Mouse (Mus musculus) ES-E14 (cell line): ENCODE results near the gene Clstn3. TPM values are rescaled to one million over a fixed set of nuclear protein-coding genes. Genes with fewer than 3 reads are reported as not detected.
A peak's percentile ranks its signal among the peaks of the same experiment; 100 is the strongest.

ENCODE experiments used
- DNase-seq: peaks from one replicate; pipeline ENCODE4 v3.0.0-alpha.2; 2013; ENCODE audit warnings: low read depth, low spot score
- H3K27ac ChIP-seq: 2 replicates; pipeline ENCODE4 v1.5.1; 2012; ENCODE audit warnings: low read depth, mild to moderate bottlenecking, low read length, moderate library complexity, mixed read lengths; ENCODE audit not compliant: poor library complexity, insufficient read depth, severe bottlenecking
- H3K36me3 ChIP-seq: 2 replicates; pipeline ENCODE4 v1.6.1; 2012; ENCODE audit warnings: mild to moderate bottlenecking, low read length, moderate library complexity, mixed read lengths; ENCODE audit not compliant: control insufficient read depth, poor library complexity, insufficient read depth, severe bottlenecking
- H3K4me1 ChIP-seq, 2 experiments: fragments of 150-350 bp in 1 of 2; sonication (generic) in 1 of 2; 2 replicates each; pipeline ENCODE4 v1.6.1; 2012; ENCODE audit warnings: low read length in 2 of 2, mild to moderate bottlenecking in 1 of 2, mixed read lengths in 1 of 2; ENCODE audit not compliant: control insufficient read depth in 2 of 2, insufficient read depth in 2 of 2, poor library complexity in 1 of 2
- H3K4me3 ChIP-seq, 2 experiments: fragments of 150-350 bp in 1 of 2; sonication (generic) in 1 of 2; 2 replicates each; pipeline ENCODE4 v1.5.1; 2012; ENCODE audit warnings: low read length in 2 of 2, low read depth in 1 of 2, mild to moderate bottlenecking in 1 of 2, mixed read lengths in 1 of 2; ENCODE audit not compliant: insufficient read depth in 1 of 2, poor library complexity in 1 of 2, severe bottlenecking in 1 of 2
- H3K9ac ChIP-seq: 2 replicates; pipeline ENCODE4 v1.6.1; 2012; ENCODE audit warnings: low read depth, mild to moderate bottlenecking, low read length, mixed read lengths; ENCODE audit not compliant: poor library complexity, insufficient read depth, severe bottlenecking
- H3K9me3 ChIP-seq: fragments of 150-350 bp; sonication (generic); 2 replicates; pipeline ENCODE4 v1.6.1; 2012; ENCODE audit warnings: low read depth, mild to moderate bottlenecking, low read length; ENCODE audit not compliant: control insufficient read depth, insufficient read depth
- CHD2 ChIP-seq: IDR thresholded peaks from 2 replicates; pipeline ENCODE4 v1.6.1; 2014; ENCODE audit warnings: mild to moderate bottlenecking, low read depth, low read length, inconsistent platforms
- HCFC1 ChIP-seq: IDR thresholded peaks from 2 replicates; pipeline ENCODE4 v1.6.1; 2012; ENCODE audit warnings: low read length, inconsistent platforms, borderline replicate concordance; ENCODE audit not compliant: insufficient read depth
- MAFK ChIP-seq: IDR thresholded peaks from 2 replicates; pipeline ENCODE4 v1.6.1; 2014; ENCODE audit warnings: mild to moderate bottlenecking, low read depth, low read length, inconsistent platforms; ENCODE audit not compliant: insufficient read depth
- ZC3H11A ChIP-seq: IDR thresholded peaks from 2 replicates; pipeline ENCODE4 v1.6.1; 2012; ENCODE audit warnings: low read depth, mild to moderate bottlenecking, inconsistent platforms, low read length, borderline replicate concordance
- ZNF384 ChIP-seq: IDR thresholded peaks from 2 replicates; pipeline ENCODE4 v1.6.1; 2012; ENCODE audit warnings: low read depth, low read length, inconsistent platforms
- in situ Hi-C, 2 experiments: fragments of 600-800 bp; cut with MboI; formaldehyde crosslinking; loops; one replicate each; pipeline ENCODE4 v1.15.1; 2025; ENCODE audit warnings: low sequenced_read_pairs in 2 of 2, inconsistent platforms in 1 of 2; ENCODE audit not compliant: unreplicated experiment in 2 of 2
- total RNA-seq: library from RNA; depleted of rRNA; stranded (reverse); fragments of 300-350 nt; gene quantifications from 2 replicates; pipeline ENCODE4 v1.2.3, GENCODE M21; 2012

Clstn3 gene
- total RNA-seq, 1 experiment = 37.0 TPM

DNA sequence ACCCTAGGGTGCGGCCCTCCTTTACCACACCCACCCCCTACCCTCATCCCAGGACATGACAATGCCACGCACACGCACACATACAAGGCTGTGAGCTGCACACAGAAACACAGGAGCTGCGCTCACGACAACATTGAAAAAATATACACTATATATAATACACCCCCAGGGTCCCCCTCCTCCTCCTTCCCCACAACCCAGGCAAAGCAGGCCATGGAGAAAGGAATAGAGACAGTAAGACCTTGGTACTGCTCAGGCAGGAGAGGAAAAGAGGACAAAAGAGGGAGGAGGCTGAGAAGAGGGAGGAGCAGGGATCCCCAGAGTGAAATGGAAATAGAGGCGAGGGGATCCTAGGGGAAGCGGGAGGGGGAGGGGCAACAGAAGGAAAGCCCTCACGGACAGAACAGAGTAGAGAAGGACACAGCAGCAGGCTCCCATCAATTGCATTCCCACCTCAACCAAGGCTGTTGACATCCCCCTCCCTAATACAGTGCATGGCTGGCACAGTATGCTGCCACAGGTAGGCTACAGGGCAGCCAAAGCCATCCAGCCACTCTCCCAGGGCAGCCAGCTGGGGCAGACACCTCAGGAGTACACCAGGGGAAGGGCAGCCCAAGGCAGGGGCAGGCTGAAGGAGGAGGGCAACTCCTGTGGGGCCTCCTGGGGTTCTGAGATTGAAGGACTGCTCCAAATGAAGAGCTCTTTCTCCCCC is 33.7 kb downstream of the Clstn3 start:
- DNase-seq = no peak
- peaks cover 11 to 33% of the 10 kb centered on the region in 2 experiments for H3K4me1 ChIP-seq
- peak overlapping the region; percentile 19 to 33; a peak in 3 of 4 replicates for H3K4me3 ChIP-seq
- H3K9ac ChIP-seq = peak overlapping the region; percentile 29; the same call in 1 of the 2 replicates
- no peaks in the 10 kb centered on the region for H3K9me3 ChIP-seq
- in situ Hi-C loops = no loop called here
- H3K27ac ChIP-seq = peak overlapping the region; percentile 63; the same call in 1 of the 2 replicates
- peaks cover 3% of the 10 kb centered on the region; the same call in 1 of the 2 replicates for H3K36me3 ChIP-seq
- TF ChIP-seq CHD2 (no peak), MAFK (no peak), HCFC1 (no peak), ZC3H11A (no peak), ZNF384 (no peak)

- no peak for DNase-seq
- Histone ChIP-seq H3K4me1 (peaks cover 10 to 37% of the 10 kb centered on the region in 2 experiments), H3K4me3 (no peak overlapping the region), H3K9ac (peak overlapping the region; percentile 21; the same call in 1 of the 2 replicates), H3K27ac (peak overlapping the region; percentile 63; the same call in 1 of the 2 replicates), H3K36me3 (peaks cover 3% of the 10 kb centered on the region; the same call in 1 of the 2 replicates), H3K9me3 (no peaks in the 10 kb centered on the region)
- no peak for TF ChIP-seq MAFK
- TF ChIP-seq HCFC1 = no peak
- no peak for TF ChIP-seq ZNF384
- TF ChIP-seq ZC3H11A = no peak
- no peak for TF ChIP-seq CHD2
- in situ Hi-C loops = no loop called here
Measured at GRCm38 (mm10) chr6:124430379-124430778, 34.2 kb downstream of the Clstn3 start.

DNA sequence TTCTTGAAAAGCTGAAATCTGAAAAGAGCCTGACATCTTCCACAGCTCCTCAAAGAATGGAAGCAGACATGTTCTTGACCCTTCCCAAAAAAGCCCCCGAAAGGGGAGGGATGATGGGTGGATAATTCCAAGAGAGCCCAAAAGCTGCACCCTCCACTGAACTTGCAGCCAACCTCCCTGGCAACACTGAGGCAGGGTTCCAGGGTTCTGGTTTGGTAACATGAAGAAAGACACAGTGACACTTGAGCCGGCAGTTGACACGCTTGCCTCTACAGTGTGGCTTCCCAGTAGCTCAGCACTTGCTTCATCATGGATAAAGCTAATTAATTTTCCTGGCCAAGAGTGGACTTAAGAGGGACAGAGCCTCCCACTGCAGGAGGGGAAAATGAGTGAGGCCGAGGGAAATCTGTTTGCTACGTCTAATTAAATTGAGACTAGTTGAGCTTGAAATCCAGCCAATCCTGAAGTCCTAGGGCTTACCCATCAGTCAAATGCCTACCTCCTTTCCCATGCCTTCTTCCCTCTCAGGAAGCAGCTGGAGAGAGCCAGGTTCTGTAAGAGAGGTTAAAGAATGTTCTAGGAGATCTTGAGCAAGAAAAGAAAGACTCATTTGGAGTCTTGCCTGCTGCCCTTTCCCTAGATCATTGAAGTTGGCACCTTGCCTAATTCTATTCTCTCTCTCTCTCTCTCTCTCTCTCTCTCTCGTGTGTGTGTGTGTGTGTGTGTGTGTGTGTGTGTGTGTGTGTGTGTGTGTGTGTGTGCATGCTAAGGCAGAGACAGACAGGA is 36.6 kb downstream of the Clstn3 start:
- in situ Hi-C loops = no loop called here
- TF ChIP-seq ZNF384 (no peak), ZC3H11A (no peak), MAFK (no peak)
- DNase-seq = no peak

GRCm38 (mm10) chr6:124427289-124427688 is 37.3 kb downstream of the Clstn3 start:
- Histone ChIP-seq H3K36me3 (no peaks in the 10 kb centered on the region), H3K9ac (no peak overlapping the region), H3K4me1 (peaks cover 15 to 35% of the 10 kb centered on the region in 2 experiments), H3K9me3 (no peaks in the 10 kb centered on the region), H3K27ac (no peak overlapping the region), H3K4me3 (no peak overlapping the region)
- DNase-seq = no peak
- in situ Hi-C loops = no loop called here
- TF ChIP-seq CHD2 = no peak
- no peak for TF ChIP-seq ZNF384
- no peak for TF ChIP-seq MAFK
- no peak for TF ChIP-seq HCFC1
- no peak for TF ChIP-seq ZC3H11A

More for the DNA sequence above, 36.6 kb downstream of the Clstn3 start:
- no peaks in the 10 kb centered on the region for H3K36me3 ChIP-seq
- no peak overlapping the region for H3K9ac ChIP-seq
- peaks cover 15 to 41% of the 10 kb centered on the region in 2 experiments for H3K4me1 ChIP-seq
- H3K9me3 ChIP-seq = no peaks in the 10 kb centered on the region
- no peak overlapping the region for H3K4me3 ChIP-seq
- no peak overlapping the region for H3K27ac ChIP-seq
